Mouse (Mus musculus) forebrain, embryonic 16.5 days (tissue): ENCODE data around the gene Pdhx. TPM values are rescaled to one million over a fixed set of nuclear protein-coding genes. Genes with fewer than 3 reads are reported as not detected.

ENCODE experiments used
- ATAC-seq: fragments of 200-750 bp; cut with Nextera tagmentation; 2 replicates; pipeline ENCODE4 v1.8.0; 2017; ENCODE audit warnings: mild to moderate bottlenecking, moderate library complexity
- H3K27ac ChIP-seq: fragments of 300-500 bp; sonication (generic); 2 replicates; pipeline ENCODE4 v1.5.1; 2014; ENCODE audit warnings: low read length, control low read depth
- H3K27me3 ChIP-seq: fragments of 300-500 bp; sonication (generic); replicated peaks from 2 replicates; pipeline ENCODE4 v1.6.1; 2014; ENCODE audit warnings: low read length; ENCODE audit not compliant: control insufficient read depth, insufficient read depth
- H3K36me3 ChIP-seq: fragments of 300-500 bp; sonication (generic); 2 replicates; pipeline ENCODE4 v1.6.1; 2014; ENCODE audit not compliant: control insufficient read depth, insufficient read depth
- H3K4me1 ChIP-seq: fragments of 300-500 bp; sonication (generic); replicated peaks from 2 replicates; pipeline ENCODE4 v1.6.1; 2014; ENCODE audit warnings: low read length; ENCODE audit not compliant: control insufficient read depth, insufficient read depth
- H3K4me2 ChIP-seq: fragments of 300-500 bp; sonication (generic); 2 replicates; pipeline ENCODE4 v1.6.1; 2014; ENCODE audit warnings: mild to moderate bottlenecking, low read length, control low read depth
- H3K4me3 ChIP-seq: fragments of 300-500 bp; sonication (generic); replicated peaks from 2 replicates; pipeline ENCODE4 v1.5.1; 2014; ENCODE audit warnings: mild to moderate bottlenecking, low read length, control low read depth
- H3K9ac ChIP-seq: fragments of 300-500 bp; sonication (generic); replicated peaks from 2 replicates; pipeline ENCODE4 v1.6.1; 2014; ENCODE audit warnings: low read depth, low read length, control low read depth
- H3K9me3 ChIP-seq: fragments of 300-500 bp; sonication (generic); 2 replicates; pipeline ENCODE4 v1.6.1; 2016; ENCODE audit warnings: low read length; ENCODE audit not compliant: control insufficient read depth
- WGBS: fragments of 180-500 bp; shearing (Covaris S2); extraction: QIAGEN DNeasy Blood & Tissue Kit; methylation state at CpG from one replicate; pipeline ENCODE4 v1.1.7; 2014; 5-methylcytosine and 5-hydroxymethylcytosine counted together
- polyA plus RNA-seq: library from polyadenylated mRNA; unstranded; fragments of >200 nt; fragmentation: Nextera tagmentation; extraction: Ambion mirVana; gene quantifications from 2 replicates; pipeline ENCODE4 v1.2.1, GENCODE M21; 2015

The Pdhx gene
- polyA plus RNA-seq: 61.0 and 63.5 TPM in 2 replicates

DNA sequence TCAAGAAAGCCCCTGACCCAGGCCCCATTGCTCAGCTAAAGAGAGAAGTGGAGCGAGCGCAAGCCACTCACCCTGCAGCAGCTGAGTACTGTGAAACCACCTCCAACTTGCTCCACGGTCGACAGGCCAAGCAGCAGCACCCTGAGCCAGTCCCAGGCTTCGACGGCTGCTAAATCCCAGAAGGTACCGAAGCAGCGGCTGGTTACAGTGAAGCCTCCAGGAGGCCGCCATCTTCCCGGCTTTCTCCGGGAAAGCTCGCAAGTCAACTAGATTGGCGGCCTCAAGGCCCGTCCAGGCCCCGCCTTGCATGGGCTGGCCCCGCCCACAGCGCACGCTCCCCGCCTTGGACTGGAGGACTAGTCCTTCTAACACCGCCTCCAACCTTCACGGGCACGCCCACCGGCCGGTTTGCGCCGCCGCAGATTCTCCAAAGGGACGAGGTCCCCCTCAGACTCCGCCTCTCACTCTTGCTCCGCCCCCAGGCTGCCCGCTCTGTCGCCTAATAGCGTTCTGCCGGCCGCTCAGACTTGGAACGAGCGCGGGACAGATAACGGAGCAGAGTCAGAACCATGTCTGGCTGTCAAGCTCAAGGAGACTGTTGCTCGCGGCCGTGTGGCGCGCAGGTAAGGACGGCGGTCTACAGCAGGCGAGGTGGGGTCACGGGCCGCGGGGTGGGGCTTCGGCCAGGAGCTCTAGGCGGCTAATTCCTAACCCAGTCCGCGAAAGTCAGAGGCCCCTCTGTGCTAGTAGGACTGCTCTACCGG lies at the start of gene Pdhx, which contains the start of gene Apip:
Gene Pdhx (minus strand): TSS at position 295 of the 764 bp plus-strand sequence.
Gene Apip (plus strand): TSS at position 457 of the 764 bp plus-strand sequence.
- Histone ChIP-seq H3K9ac (peak within 1 kb of the TSS; percentile 75), H3K27ac (peak within 1 kb of the TSS; percentile 64), H3K4me2 (peak within 1 kb of the TSS; percentile 72), H3K4me1 (peaks cover 10% of the 10 kb centered on the region), H3K4me3 (peak within 1 kb of the TSS; percentile 67), H3K36me3 (no peaks in the 10 kb centered on the region), H3K27me3 (no peaks in the 10 kb centered on the region), H3K9me3 (no peaks in the 10 kb centered on the region)
- ATAC-seq: peak; percentile 100
- under 1% methylated on average over 55 of the region's 55 CpGs for WGBS

- Histone ChIP-seq H3K36me3 (no peaks in the 10 kb centered on the region), H3K4me1 (peaks cover 5% of the 10 kb centered on the region; the same call in 1 of the 2 replicates), H3K27me3 (no peaks in the 10 kb centered on the region), H3K4me3 (no peak overlapping the region), H3K9me3 (no peaks in the 10 kb centered on the region), H3K4me2 (no peak overlapping the region), H3K9ac (no peak overlapping the region), H3K27ac (no peak overlapping the region)
- 66% methylated on average over 7 of the region's 7 CpGs for WGBS
- ATAC-seq: no peak
Observed at GRCm38 (mm10) chr2:103119197-103119854, 46.0 kb upstream of the Pdhx start.

DNA sequence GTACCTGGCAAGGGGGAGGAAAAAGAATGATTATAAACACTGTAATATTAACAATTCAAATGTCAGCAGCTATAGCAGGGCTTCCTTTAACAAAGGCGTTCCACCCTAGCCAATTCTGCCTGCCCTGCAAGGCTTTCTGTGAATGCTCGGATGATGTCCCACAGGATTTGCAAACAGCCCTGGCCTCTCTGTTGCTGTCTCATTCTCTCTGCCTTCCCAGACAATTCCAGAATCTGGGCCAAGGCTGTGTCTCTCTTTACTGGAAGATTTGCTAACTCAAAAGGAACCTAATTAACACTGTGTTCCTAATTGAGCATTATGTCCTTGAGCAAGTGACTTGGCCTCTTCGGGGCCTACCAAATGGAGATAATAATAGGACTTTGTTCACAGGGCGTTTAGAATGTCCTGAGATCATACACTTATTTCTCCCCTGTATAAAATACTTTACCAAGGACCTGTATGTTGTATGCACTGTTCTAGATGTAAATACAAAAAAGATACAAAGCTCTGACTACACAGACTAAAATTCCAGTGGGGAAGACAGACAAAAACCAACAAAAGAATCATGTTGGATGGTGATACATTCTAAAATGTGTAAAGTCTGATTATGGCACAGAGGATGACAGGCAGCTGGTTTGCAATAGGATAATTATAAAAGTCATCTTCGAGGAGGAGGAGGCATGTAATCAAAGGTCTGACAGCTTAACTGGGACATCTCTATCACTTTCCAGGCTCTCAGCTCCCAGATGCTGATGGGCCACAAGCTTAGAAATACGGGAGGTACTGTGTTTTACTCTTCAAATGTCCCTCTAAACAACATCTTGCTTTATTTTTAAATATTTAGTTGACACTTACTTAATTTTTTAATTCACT lies 45.2 kb upstream of the Pdhx start:
- Histone ChIP-seq H3K9ac (no peak overlapping the region), H3K4me1 (peaks cover 5% of the 10 kb centered on the region; the same call in 1 of the 2 replicates), H3K27me3 (no peaks in the 10 kb centered on the region), H3K4me3 (no peak overlapping the region), H3K4me2 (no peak overlapping the region), H3K9me3 (no peaks in the 10 kb centered on the region), H3K27ac (no peak overlapping the region), H3K36me3 (no peaks in the 10 kb centered on the region)
- 31% methylated on average over 6 of the region's 6 CpGs for WGBS
- ATAC-seq: 0 out of 2 replicates have a peak, but pooled peaks have one; percentile 18

DNA sequence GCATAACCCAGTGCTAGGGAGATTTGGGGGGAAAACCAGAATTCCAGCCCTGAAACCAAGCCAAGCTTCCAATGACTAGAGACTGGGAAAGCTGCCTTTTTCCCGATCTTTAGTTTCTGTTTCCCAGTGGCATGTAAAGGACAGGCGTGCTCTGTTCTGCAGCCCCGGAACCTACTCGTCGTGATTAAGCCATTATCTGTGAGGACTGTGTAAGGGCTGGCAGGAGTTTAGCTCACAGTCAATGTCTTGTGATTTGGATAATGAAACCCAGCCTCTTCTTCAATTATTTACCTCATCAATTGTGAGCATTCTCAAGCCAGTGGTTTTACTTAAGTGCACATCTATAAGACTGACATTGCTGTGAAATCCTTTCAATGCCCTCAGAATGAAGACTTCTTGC lies 43.9 kb upstream of the Pdhx start:
- H3K36me3 ChIP-seq: no peaks in the 10 kb centered on the region
- no peaks in the 10 kb centered on the region for H3K27me3 ChIP-seq
- H3K4me1 ChIP-seq: peaks cover 5% of the 10 kb centered on the region; the same call in 1 of the 2 replicates
- WGBS: 43% methylated on average over 5 of the region's 5 CpGs
- no peak overlapping the region for H3K4me3 ChIP-seq
- H3K27ac ChIP-seq: no peak overlapping the region
- no peak overlapping the region for H3K4me2 ChIP-seq
- no peak for ATAC-seq
- H3K9ac ChIP-seq: no peak overlapping the region
- no peaks in the 10 kb centered on the region for H3K9me3 ChIP-seq

- Histone ChIP-seq H3K4me2 (no peak overlapping the region), H3K9me3 (no peaks in the 10 kb centered on the region), H3K4me1 (no peaks in the 10 kb centered on the region), H3K4me3 (no peak overlapping the region), H3K27ac (no peak overlapping the region), H3K36me3 (no peaks in the 10 kb centered on the region), H3K9ac (no peak overlapping the region), H3K27me3 (no peaks in the 10 kb centered on the region)
- 55% methylated on average over 8 of the region's 8 CpGs for WGBS
- ATAC-seq: no peak
Observed at GRCm38 (mm10) chr2:103111669-103112068, 38.4 kb upstream of the Pdhx start.

DNA sequence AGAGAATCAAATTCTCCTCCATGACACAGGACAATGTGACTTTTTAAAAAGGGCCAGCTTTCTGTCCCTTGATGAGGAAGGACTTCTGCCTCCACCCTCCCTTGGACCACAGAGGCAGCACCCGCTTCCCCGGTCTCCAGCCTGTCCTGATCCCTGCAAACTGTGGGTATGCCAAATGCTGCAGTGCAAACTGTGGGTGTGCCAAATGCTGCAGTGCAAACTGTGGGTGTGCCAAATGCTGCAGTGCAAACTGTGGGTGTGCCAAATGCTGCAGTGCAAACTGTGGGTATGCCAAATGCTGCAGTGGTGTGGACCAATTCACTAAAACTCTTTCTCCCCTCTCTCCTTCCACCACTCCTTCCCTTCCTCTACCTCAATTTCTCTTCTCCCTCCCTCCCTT lies 32.9 kb upstream of the Pdhx start:
- no peaks in the 10 kb centered on the region for H3K27me3 ChIP-seq
- H3K9ac ChIP-seq: no peak overlapping the region
- no peaks in the 10 kb centered on the region for H3K36me3 ChIP-seq
- no peak overlapping the region for H3K27ac ChIP-seq
- H3K9me3 ChIP-seq: no peaks in the 10 kb centered on the region
- 77% methylated on average over 2 of the region's 2 CpGs for WGBS
- no peak for ATAC-seq
- H3K4me2 ChIP-seq: no peak overlapping the region
- no peaks in the 10 kb centered on the region for H3K4me1 ChIP-seq
- H3K4me3 ChIP-seq: no peak overlapping the region

GRCm38 (mm10) chr2:103102595-103102994 lies 29.3 kb upstream of the Pdhx start:
- Histone ChIP-seq H3K27me3 (no peaks in the 10 kb centered on the region), H3K9me3 (no peaks in the 10 kb centered on the region), H3K9ac (no peak overlapping the region), H3K36me3 (no peaks in the 10 kb centered on the region), H3K4me3 (no peak overlapping the region), H3K4me2 (no peak overlapping the region), H3K4me1 (no peaks in the 10 kb centered on the region), H3K27ac (no peak overlapping the region)
- ATAC-seq: no peak
- WGBS: 58% methylated on average over 5 of the region's 5 CpGs

DNA sequence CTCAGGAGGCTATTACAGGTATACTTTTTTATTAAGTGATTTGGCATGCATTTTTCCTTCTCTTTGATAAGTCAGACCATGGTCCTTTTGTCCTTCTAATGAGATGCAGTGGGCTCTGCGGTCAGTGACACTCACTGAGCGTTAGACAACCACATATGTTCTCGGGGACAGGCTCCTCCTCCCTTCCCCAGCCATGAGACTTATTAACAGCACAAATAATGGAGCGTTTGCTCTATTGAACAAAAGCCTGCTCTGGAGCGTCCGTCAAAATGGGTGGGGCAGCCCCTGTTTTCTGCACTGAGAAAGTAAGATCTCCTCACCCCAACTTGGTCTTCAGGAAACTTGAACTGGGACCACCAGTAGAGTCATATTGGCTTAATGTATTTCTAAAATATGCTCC lies 16.2 kb upstream of the Pdhx start:
- H3K4me1 ChIP-seq: no peaks in the 10 kb centered on the region
- peaks cover 14% of the 10 kb centered on the region; the same call in 1 of the 2 replicates for H3K36me3 ChIP-seq
- H3K27ac ChIP-seq: no peak overlapping the region
- WGBS: 26% methylated on average over 6 of the region's 6 CpGs
- no peak for ATAC-seq
- H3K4me3 ChIP-seq: no peak overlapping the region
- H3K9me3 ChIP-seq: no peaks in the 10 kb centered on the region
- no peaks in the 10 kb centered on the region for H3K27me3 ChIP-seq
- H3K9ac ChIP-seq: no peak overlapping the region
- H3K4me2 ChIP-seq: no peak overlapping the region

DNA sequence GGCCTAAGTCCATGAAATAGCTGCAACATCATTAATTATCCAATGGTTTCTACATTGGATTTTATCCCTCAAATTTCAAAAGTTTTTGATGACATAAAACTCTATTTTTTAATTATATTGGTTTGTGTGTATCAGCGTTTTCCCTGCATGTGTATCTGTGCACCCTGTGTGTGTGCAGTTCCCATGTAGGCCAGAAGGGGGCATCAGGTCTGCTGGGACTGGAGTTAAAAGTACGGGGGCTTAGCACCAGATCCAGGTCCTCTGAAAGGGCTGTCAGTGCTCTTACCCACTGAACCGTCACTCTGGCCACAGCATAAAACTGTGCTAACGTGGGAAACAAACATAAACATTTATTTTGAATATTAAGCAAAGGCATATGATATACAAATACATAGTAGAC lies 14.8 kb upstream of the Pdhx start:
- ATAC-seq: no peak
- 97% methylated on average over 4 of the region's 4 CpGs for whole genome bisulfite sequencing

More for the DNA sequence above, 14.8 kb upstream of the Pdhx start:
- no peak overlapping the region for H3K4me3 ChIP-seq
- H3K27ac ChIP-seq: no peak overlapping the region
- H3K36me3 ChIP-seq: peaks cover 7% of the 10 kb centered on the region; the same call in 1 of the 2 replicates
- no peaks in the 10 kb centered on the region for H3K4me1 ChIP-seq
- H3K4me2 ChIP-seq: no peak overlapping the region
- no peak overlapping the region for H3K9ac ChIP-seq
- H3K27me3 ChIP-seq: no peaks in the 10 kb centered on the region
- no peaks in the 10 kb centered on the region for H3K9me3 ChIP-seq
